Mouse (Mus musculus) midbrain, embryonic 11.5 days (tissue): ENCODE measurements around the gene Inka2. TPM values are rescaled to one million over a fixed set of nuclear protein-coding genes. Genes with fewer than 3 reads are reported as not detected.

Experiments used
- ATAC-seq: fragments of 200-750 bp; cut with Nextera tagmentation; 2 replicates; pipeline ENCODE4 v1.8.0; 2017; ENCODE audit warnings: moderate TSS enrichment, moderate library complexity; ENCODE audit not compliant: low FRiP score
- DNase-seq: peaks from one replicate; pipeline ENCODE4 v3.0.0; 2015; ENCODE audit warnings: low spot score; ENCODE audit errors: missing footprints
- H3K27ac ChIP-seq: fragments of 300-500 bp; sonication (generic); 2 replicates; pipeline ENCODE4 v1.5.1; 2014; ENCODE audit warnings: low read depth, low read length
- H3K27me3 ChIP-seq: fragments of 300-500 bp; sonication (generic); 2 replicates; pipeline ENCODE4 v1.6.1; 2014; ENCODE audit warnings: mild to moderate bottlenecking, low read length, moderate library complexity, mixed read lengths; ENCODE audit not compliant: control insufficient read depth, insufficient read depth
- H3K36me3 ChIP-seq: fragments of 300-500 bp; sonication (generic); 2 replicates; pipeline ENCODE4 v1.6.1; 2014; ENCODE audit warnings: mild to moderate bottlenecking, low read length, moderate library complexity, mixed read lengths; ENCODE audit not compliant: control insufficient read depth, insufficient read depth
- H3K4me1 ChIP-seq: fragments of 300-500 bp; sonication (generic); 2 replicates; pipeline ENCODE4 v1.6.1; 2014; ENCODE audit warnings: low read length; ENCODE audit not compliant: control insufficient read depth, insufficient read depth
- H3K4me2 ChIP-seq: fragments of 300-500 bp; sonication (generic); 2 replicates; pipeline ENCODE4 v1.6.1; 2014; ENCODE audit warnings: mild to moderate bottlenecking, moderate library complexity
- H3K4me3 ChIP-seq: fragments of 300-500 bp; sonication (generic); 2 replicates; pipeline ENCODE4 v1.5.1; 2014; ENCODE audit warnings: low read depth, low read length
- H3K9ac ChIP-seq: fragments of 300-500 bp; sonication (generic); 2 replicates; pipeline ENCODE4 v1.6.1; 2014; ENCODE audit warnings: low read length
- H3K9me3 ChIP-seq: fragments of 300-500 bp; sonication (generic); 2 replicates; pipeline ENCODE4 v1.6.1; 2016; ENCODE audit warnings: low read length; ENCODE audit not compliant: control insufficient read depth
- WGBS: fragments of 180-500 bp; shearing (Covaris S2); extraction: QIAGEN DNeasy Blood & Tissue Kit; methylation state at CpG from one replicate; pipeline ENCODE4 v1.1.7; 2014; 5-methylcytosine and 5-hydroxymethylcytosine counted together
- polyA plus RNA-seq: library from polyadenylated mRNA; unstranded; fragments of >200 nt; fragmentation: Nextera tagmentation; extraction: Ambion mirVana; gene quantifications from 2 replicates; pipeline ENCODE4 v1.2.1, GENCODE M21; 2014

Gene Inka2
- polyA plus RNA-seq, 1 experiment from 2014 or later: 0.56 TPM

DNA sequence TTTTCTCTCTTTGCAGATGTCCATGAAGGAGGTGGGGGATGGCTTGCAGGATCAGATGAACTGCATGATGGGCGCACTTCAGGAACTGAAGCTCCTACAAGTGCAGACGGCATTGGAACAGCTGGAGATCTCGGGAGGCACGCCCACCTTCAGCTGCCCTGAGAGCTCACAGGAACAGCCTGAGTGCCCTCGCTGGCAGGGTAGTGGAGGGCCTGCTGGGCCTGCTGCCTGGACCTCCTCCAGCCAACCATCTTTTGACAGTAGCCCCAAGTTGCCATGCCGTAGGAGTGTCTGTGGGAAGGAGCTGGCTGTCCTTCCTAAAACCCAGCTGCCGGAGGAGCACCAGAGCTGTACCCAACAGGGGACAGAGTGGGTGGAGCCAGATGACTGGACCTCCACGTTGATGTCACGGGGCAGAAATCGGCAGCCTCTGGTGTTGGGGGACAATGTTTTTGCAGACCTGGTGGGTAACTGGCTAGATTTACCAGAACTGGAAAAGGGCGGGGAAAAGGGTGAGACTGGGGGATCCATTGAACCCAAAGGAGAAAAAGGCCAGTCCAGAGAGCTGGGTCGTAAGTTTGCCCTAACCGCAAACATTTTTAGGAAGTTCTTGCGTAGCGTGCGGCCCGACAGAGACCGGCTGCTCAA is 12.1 kb downstream of the Inka2 start:
- no peaks in the 10 kb centered on the region for H3K9me3 ChIP-seq
- no peak for ATAC-seq
- peaks cover 7% of the 10 kb centered on the region; the same call in 1 of the 2 replicates for H3K4me1 ChIP-seq
- 59% methylated on average over 18 of the region's 18 CpGs for WGBS
- H3K4me3 ChIP-seq: no peak overlapping the region
- no peak for DNase-seq
- no peaks in the 10 kb centered on the region for H3K36me3 ChIP-seq
- H3K9ac ChIP-seq: no peak overlapping the region
- no peaks in the 10 kb centered on the region for H3K27me3 ChIP-seq
- H3K27ac ChIP-seq: no peak overlapping the region
- H3K4me2 ChIP-seq: no peak overlapping the region

DNA sequence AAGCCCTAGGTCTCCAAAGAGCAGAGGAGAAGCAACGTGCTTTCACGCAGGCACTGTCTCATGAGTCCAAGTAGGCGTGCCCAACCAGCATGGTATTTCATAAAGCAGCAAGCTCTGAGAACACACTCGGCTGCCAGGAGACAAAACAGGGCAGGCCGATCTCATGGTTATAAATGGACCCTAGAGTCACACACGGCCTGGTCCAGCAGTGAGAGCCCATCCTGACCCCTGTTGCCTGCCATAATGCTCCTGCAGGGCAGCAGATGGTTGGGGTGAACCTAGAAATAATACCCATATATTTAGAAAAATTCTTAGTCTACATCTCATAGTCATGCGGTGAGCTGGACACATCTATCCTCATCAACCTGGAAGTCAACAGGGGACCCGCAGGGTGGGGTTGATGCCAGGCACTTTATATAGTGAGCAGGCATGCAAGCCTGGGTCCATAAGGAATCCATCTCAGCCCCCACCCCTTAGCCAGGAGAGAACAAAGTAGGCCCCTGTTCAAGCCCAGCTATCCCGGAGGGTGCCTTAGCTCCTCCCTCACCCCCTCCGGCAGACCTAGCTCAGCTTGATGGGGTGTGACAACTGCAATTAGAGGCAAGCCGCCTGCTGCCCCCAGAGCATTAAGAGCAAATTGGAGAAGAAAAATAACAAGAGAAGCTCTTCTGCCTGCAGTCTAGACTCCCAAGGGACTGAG is 13.6 kb downstream of the Inka2 start:
- no peaks in the 10 kb centered on the region for H3K9me3 ChIP-seq
- WGBS: 62% methylated on average over 11 of the region's 11 CpGs
- no peaks in the 10 kb centered on the region for H3K27me3 ChIP-seq
- H3K4me2 ChIP-seq: no peak overlapping the region
- DNase-seq (peak; percentile 80), ATAC-seq (peak; percentile 25; the same call in 1 of the 2 replicates)
- no peak overlapping the region for H3K4me3 ChIP-seq
- H3K4me1 ChIP-seq: peaks cover 7% of the 10 kb centered on the region; the same call in 1 of the 2 replicates
- no peaks in the 10 kb centered on the region for H3K36me3 ChIP-seq
- no peak overlapping the region for H3K27ac ChIP-seq
- H3K9ac ChIP-seq: no peak overlapping the region

DNA sequence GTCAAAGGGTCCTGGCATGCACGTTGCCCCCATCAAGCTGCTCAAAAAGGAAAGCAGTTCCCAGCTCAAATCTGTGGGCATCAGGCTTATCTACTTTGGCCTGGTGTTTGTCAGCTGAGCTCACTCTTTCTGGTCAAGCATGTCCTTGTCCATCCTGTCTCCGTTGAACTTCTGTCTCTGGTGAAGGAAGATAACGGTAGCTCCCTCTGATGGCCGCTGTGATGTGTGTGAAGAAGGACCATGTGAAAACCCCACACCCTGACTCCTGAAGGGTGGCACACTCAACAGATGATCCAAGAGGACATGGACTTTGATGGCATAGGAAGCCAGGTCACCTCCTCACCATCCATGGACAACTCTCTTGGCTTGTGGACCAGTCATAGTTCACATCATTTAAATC is 14.3 kb downstream of the Inka2 start:
- Histone ChIP-seq H3K27me3 (no peaks in the 10 kb centered on the region), H3K9me3 (no peaks in the 10 kb centered on the region), H3K36me3 (no peaks in the 10 kb centered on the region), H3K9ac (no peak overlapping the region), H3K4me2 (no peak overlapping the region), H3K4me1 (peaks cover 7% of the 10 kb centered on the region; the same call in 1 of the 2 replicates), H3K4me3 (no peak overlapping the region), H3K27ac (no peak overlapping the region)
- DNase-seq: no peak
- WGBS: 53% methylated on average over 4 of the region's 4 CpGs
- no peak for ATAC-seq

DNA sequence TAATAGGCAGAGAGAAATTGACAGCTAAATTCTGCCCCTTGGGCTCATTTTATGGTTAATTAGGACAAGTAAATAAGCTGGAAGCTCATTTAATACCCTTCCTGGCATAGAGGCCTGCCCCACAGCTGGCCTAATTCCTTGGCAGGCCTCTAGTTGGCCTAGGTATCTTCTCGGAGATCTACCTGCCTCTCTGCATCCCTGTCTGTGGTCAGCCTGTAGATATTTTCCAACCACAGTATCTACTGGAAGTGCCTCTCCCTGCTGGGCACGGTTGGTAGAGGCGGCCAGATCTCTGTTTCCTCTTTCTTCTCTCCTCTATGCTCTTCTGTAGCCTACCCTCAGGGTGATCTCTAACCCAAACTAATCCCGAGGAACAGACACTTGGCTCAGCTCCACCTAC is 15.6 kb downstream of the Inka2 start:
- DNase-seq: no peak
- no peaks in the 10 kb centered on the region for H3K4me1 ChIP-seq
- no peak overlapping the region for H3K4me3 ChIP-seq
- 88% methylated on average over 4 of the region's 4 CpGs for WGBS
- H3K27ac ChIP-seq: no peak overlapping the region
- no peak for ATAC-seq
- H3K9me3 ChIP-seq: no peaks in the 10 kb centered on the region
- no peak overlapping the region for H3K4me2 ChIP-seq
- no peaks in the 10 kb centered on the region for H3K36me3 ChIP-seq
- no peak overlapping the region for H3K9ac ChIP-seq
- no peaks in the 10 kb centered on the region for H3K27me3 ChIP-seq

DNA sequence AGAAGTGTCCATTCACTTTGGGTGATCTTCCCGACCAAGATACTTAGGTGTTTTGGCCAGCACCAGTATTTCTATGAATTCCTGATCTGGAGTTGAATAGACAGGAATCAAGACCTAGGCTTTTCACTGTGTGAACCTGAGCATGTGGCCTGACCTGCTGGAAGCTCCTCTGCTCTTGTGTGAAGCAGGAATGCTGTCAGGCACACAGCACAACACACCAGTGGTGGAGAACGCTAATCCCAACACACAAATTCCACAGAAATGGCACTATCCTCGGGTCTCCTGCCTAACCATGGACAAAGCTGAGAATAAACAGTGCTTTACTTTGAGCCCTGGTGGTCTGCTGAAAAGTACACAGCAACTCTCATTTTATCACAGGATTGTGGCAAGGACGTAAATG is 16.1 kb downstream of the Inka2 start:
- no peaks in the 10 kb centered on the region for H3K36me3 ChIP-seq
- H3K4me1 ChIP-seq: no peaks in the 10 kb centered on the region
- H3K4me2 ChIP-seq: no peak overlapping the region
- ATAC-seq: no peak
- DNase-seq: no peak
- H3K9me3 ChIP-seq: no peaks in the 10 kb centered on the region
- 74% methylated on average over 4 of the region's 4 CpGs for WGBS
- no peak overlapping the region for H3K9ac ChIP-seq
- H3K27ac ChIP-seq: no peak overlapping the region
- no peaks in the 10 kb centered on the region for H3K27me3 ChIP-seq
- no peak overlapping the region for H3K4me3 ChIP-seq

DNA sequence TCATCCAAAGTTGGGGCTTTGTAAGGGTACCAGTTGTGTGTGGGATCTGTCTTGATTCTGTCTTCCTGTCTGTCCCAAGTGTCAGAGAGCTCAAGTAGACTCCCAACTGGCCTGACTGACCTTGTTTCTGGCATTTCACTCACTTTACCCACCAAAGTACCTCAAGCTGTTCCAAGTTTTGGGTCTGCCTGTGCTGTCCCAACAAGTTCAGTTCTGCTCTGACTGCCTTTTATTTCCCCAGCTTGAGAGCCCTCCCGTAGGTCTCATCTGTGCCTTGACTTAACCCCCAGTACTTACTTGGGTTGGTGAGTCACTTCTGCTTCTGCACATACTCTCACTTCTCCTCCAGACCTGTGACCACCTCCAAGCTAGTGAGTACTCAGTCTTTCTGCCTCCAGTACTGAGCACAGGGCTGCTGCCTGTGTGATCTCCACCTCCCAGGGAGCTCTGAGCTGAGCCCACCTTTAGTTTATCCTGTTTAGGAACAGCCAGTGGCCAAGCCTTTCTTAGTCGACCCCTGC is 17.3 kb downstream of the Inka2 start:
- no peaks in the 10 kb centered on the region for H3K36me3 ChIP-seq
- ATAC-seq: no peak
- no peak overlapping the region for H3K9ac ChIP-seq
- 71% methylated on average over 2 of the region's 2 CpGs for WGBS
- H3K4me2 ChIP-seq: no peak overlapping the region
- H3K4me1 ChIP-seq: no peaks in the 10 kb centered on the region
- no peak for DNase-seq
- no peaks in the 10 kb centered on the region for H3K9me3 ChIP-seq
- H3K27ac ChIP-seq: no peak overlapping the region
- H3K4me3 ChIP-seq: no peak overlapping the region
- no peaks in the 10 kb centered on the region for H3K27me3 ChIP-seq

DNA sequence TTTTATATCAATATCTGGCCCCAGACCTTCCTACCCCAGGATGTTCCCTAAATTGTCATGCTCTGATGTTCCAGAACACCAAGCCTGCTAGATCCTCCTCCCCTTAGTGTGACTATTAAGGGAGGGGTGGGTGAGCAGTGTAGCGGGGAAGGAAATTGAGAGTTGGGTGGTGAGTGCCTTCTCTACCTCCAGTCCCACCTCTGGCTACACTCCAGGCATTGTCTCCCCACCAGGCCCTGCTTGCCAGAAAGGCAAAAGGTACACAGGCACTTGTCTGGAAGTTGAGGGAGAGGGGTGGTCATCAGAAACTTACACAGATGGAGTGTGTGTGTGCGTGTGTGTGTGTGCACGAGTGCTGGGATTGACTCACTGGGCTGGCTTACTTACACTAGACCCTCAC is 18.1 kb downstream of the Inka2 start:
- ATAC-seq (no peak), DNase-seq (no peak)
- WGBS: 88% methylated on average over 3 of the region's 3 CpGs
- Histone ChIP-seq H3K4me2 (no peak overlapping the region), H3K27ac (no peak overlapping the region), H3K36me3 (no peaks in the 10 kb centered on the region), H3K4me1 (no peaks in the 10 kb centered on the region), H3K4me3 (no peak overlapping the region), H3K9me3 (no peaks in the 10 kb centered on the region), H3K9ac (no peak overlapping the region), H3K27me3 (no peaks in the 10 kb centered on the region)

DNA sequence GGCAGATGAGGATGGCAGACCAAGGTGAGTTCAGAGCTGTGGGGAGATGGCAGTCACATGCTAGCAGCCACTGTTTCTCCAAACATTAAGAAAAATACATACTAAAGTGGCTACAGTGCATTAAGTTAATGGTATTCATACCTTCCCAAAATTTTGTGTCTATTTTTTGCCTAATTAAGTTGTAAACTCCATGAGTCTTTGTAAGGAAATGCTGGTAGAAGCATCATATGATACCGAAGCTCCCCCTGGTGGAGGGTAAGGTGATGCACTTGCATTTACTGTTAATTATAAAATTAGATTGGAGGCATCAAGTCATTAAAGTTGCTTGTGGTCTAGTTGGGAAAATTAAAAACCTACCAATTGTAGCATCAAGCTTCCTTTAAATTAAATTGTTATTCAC is 21.6 kb downstream of the Inka2 start:
- 0 out of 2 replicates have a peak, but pooled peaks have one; percentile 22 for ATAC-seq

DNA sequence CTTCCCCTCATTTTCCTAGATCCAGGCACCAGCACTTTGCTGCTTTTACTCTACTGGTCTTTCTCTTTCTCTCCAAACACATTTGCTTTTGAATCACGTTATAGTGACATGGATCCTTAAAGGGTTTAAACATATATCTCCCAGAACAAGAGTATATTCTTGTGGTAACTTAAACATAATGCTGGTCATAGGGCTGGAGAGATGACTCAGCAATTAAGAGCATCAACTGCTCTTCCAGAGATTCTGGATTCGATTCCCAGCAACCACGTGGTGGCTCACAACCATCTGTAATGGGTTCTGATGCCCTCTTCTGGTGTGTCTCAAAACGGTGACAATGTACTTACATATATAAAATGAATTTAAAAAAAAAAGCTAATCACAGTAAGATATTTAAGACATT is 28.0 kb downstream of the Inka2 start:
- no peak overlapping the region for H3K9ac ChIP-seq
- no peak overlapping the region for H3K4me3 ChIP-seq
- 93% methylated on average over 4 of the region's 4 CpGs for WGBS
- no peaks in the 10 kb centered on the region for H3K27me3 ChIP-seq
- ATAC-seq: no peak
- no peaks in the 10 kb centered on the region for H3K4me1 ChIP-seq
- no peak overlapping the region for H3K27ac ChIP-seq
- peaks cover 4% of the 10 kb centered on the region for H3K36me3 ChIP-seq
- no peaks in the 10 kb centered on the region for H3K9me3 ChIP-seq
- DNase-seq: no peak
- no peak overlapping the region for H3K4me2 ChIP-seq

More for the DNA sequence above, 21.6 kb downstream of the Inka2 start:
- Histone ChIP-seq H3K9me3 (no peaks in the 10 kb centered on the region), H3K27ac (no peak overlapping the region), H3K4me1 (no peaks in the 10 kb centered on the region), H3K9ac (no peak overlapping the region), H3K36me3 (no peaks in the 10 kb centered on the region), H3K4me2 (no peak overlapping the region), H3K4me3 (no peak overlapping the region), H3K27me3 (no peaks in the 10 kb centered on the region)
- WGBS: 4% methylated on average over 1 of the region's 1 CpGs
- DNase-seq: peak; percentile 90
